In the genomic region with DNA sequence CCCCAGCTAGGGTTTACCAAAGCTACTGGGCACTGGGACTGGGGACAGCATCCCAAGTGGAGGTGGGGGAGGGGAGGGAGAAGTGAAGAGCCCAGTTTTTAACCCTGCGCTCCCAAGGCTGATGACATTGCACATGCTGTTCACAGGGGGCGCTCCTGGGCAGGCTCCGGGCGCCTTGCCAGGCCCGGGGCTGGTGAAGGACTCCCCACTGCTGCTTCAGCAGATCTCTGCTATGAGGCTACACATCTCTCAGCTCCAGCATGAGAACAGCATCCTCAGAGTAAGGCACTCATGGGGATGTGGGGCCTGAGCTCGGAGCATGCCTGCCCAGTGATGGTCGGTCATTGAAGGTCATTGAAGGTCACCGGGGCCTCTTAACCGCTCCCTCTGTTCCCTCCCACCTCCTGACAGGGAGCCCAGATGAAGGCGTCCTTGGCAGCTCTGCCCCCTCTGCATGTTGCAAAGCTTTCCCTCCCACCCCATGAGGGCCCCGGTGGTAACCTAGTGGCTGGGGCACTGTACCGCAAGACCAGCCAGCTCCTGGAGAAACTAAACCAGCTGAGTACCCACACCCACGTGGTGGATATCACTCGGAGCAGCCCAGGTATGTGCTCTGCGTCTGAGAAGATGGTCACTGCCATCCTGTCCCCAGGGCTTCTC, we compare ENCODE assay signal across 9 mouse cellular contexts. TPM values are rescaled to one million over a fixed set of nuclear protein-coding genes. Genes with fewer than 3 reads are reported as not detected.
DNase-seq lines count a peak whose midpoint lies in the region; ATAC-seq lines count a peak whose summit lies in the region.
"Had no signal": no experiment of that assay in that cellular context is flagged by ENCODE, and none has a peak within 500 bp of the region (broad histone marks: within the 10 kb centered on the region; RNA-seq: fewer than 3 reads in every experiment).

No protein-coding gene starts in this region.

- no peak overlapping the region for H3K27ac ChIP-seq in limb, embryonic 11.5 days (replicated peaks; ENCODE audit: low read depth, low read length)
- no peak overlapping the region for H3K27ac ChIP-seq in limb, embryonic 10.5 days
- no peak overlapping the region for H3K27ac ChIP-seq in embryonic facial prominence, embryonic 14.5 days (replicated peaks; ENCODE audit: low read depth, low read length)
- H3K27ac ChIP-seq in hindbrain, embryonic 16.5 days (ENCODE audit: low read depth, low read length) = 0 out of 2 replicates have a peak overlapping the region, but pooled peaks have one; percentile 39
- H3K27ac ChIP-seq: limb, embryonic 12.5 days had no signal

- ATAC-seq in limb, embryonic 11.5 days (ENCODE audit: insufficient number of reproducible peaks, low FRiP score, low TSS enrichment, low read depth) = no peak
- ATAC-seq in embryonic facial prominence, embryonic 14.5 days (ENCODE audit: low read depth) = peak; percentile 17; the same call in 1 of the 2 replicates
- ATAC-seq in hindbrain, embryonic 16.5 days = peak; percentile 63; the same call in 1 of the 2 replicates

- no peaks in the 10 kb centered on the region for H3K27me3 ChIP-seq in limb, embryonic 11.5 days (ENCODE audit: control insufficient read depth, insufficient read depth, low read length)
- H3K27me3 ChIP-seq in limb, embryonic 10.5 days (ENCODE audit: low read depth, poor library complexity, severe bottlenecking) = no peaks in the 10 kb centered on the region
- H3K27me3 ChIP-seq in embryonic facial prominence, embryonic 14.5 days (replicated peaks; ENCODE audit: control insufficient read depth, insufficient read depth, low read length) = no peaks in the 10 kb centered on the region
- no peaks in the 10 kb centered on the region for H3K27me3 ChIP-seq in hindbrain, embryonic 16.5 days (replicated peaks; ENCODE audit: control insufficient read depth, insufficient read depth, low read length)
- H3K27me3 ChIP-seq: limb, embryonic 12.5 days had no signal

- H3K9ac ChIP-seq in limb, embryonic 11.5 days (ENCODE audit: low read length) = no peak overlapping the region
- H3K9ac ChIP-seq in embryonic facial prominence, embryonic 14.5 days (ENCODE audit: low read depth, low read length) = no peak overlapping the region
- no peak overlapping the region; the same call in 1 of the 2 replicates for H3K9ac ChIP-seq in hindbrain, embryonic 16.5 days (ENCODE audit: low read depth, low read length)
- H3K9ac ChIP-seq: limb, embryonic 12.5 days had no signal

- no peak overlapping the region for H3K4me2 ChIP-seq in limb, embryonic 11.5 days (ENCODE audit: low read depth, severe bottlenecking)
- H3K4me2 ChIP-seq in embryonic facial prominence, embryonic 14.5 days (ENCODE audit: low read depth, low read length) = no peak overlapping the region
- H3K4me2 ChIP-seq in hindbrain, embryonic 16.5 days (ENCODE audit: low read length) = no peak overlapping the region
- H3K4me2 ChIP-seq: limb, embryonic 12.5 days had no signal

- WGBS in limb, embryonic 11.5 days = 45% methylated on average over 15 of the region's 15 CpGs
- 45% methylated on average over 15 of the region's 15 CpGs for WGBS in limb, embryonic 10.5 days
- 41% methylated on average over 13 of the region's 15 CpGs for WGBS in embryonic facial prominence, embryonic 14.5 days
- WGBS in hindbrain, embryonic 16.5 days = 41% methylated on average over 15 of the region's 15 CpGs

- H3K36me3 ChIP-seq in limb, embryonic 11.5 days (ENCODE audit: control insufficient read depth, insufficient read depth, low read length) = peaks cover 31% of the 10 kb centered on the region
- peaks cover 85% of the 10 kb centered on the region for H3K36me3 ChIP-seq in limb, embryonic 10.5 days
- peaks cover 83% of the 10 kb centered on the region for H3K36me3 ChIP-seq in embryonic facial prominence, embryonic 14.5 days (ENCODE audit: control insufficient read depth, insufficient read depth, low read length)
- peaks cover 66% of the 10 kb centered on the region for H3K36me3 ChIP-seq in hindbrain, embryonic 16.5 days (ENCODE audit: control insufficient read depth, insufficient read depth, low read length)

- H3K4me1 ChIP-seq in limb, embryonic 11.5 days (ENCODE audit: control insufficient read depth, insufficient read depth, low read length) = no peaks in the 10 kb centered on the region
- H3K4me1 ChIP-seq in limb, embryonic 10.5 days = peaks cover 7% of the 10 kb centered on the region; the same call in 1 of the 2 replicates
- H3K4me1 ChIP-seq in embryonic facial prominence, embryonic 14.5 days (ENCODE audit: control insufficient read depth, insufficient read depth, low read length) = no peaks in the 10 kb centered on the region
- peaks cover 5% of the 10 kb centered on the region; the same call in 1 of the 2 replicates for H3K4me1 ChIP-seq in hindbrain, embryonic 16.5 days (ENCODE audit: control insufficient read depth, insufficient read depth, low read depth, low read length)
- H3K4me1 ChIP-seq: limb, embryonic 12.5 days had no signal

- H3K4me3 ChIP-seq in limb, embryonic 11.5 days (ENCODE audit: low read depth, low read length) = no peak overlapping the region
- no peak overlapping the region for H3K4me3 ChIP-seq in limb, embryonic 10.5 days
- H3K4me3 ChIP-seq in embryonic facial prominence, embryonic 14.5 days (ENCODE audit: low read depth, low read length) = no peak overlapping the region
- no peak overlapping the region for H3K4me3 ChIP-seq in hindbrain, embryonic 16.5 days (ENCODE audit: low read length)
- H3K4me3 ChIP-seq: limb, embryonic 12.5 days had no signal

- peak; percentile 29 for DNase-seq in limb, embryonic 11.5 days (ENCODE audit: low spot score)
- no peak for DNase-seq in limb, embryonic 10.5 days (ENCODE audit: low spot score)
- DNase-seq in adrenal gland, postnatal 14 days = peak; percentile 90
- DNase-seq in embryonic facial prominence, embryonic 14.5 days (ENCODE audit: low spot score) = no peak
- peak; percentile 68 for DNase-seq in lung, postnatal 10 days
- DNase-seq in testis, postnatal 10 days (ENCODE audit: low spot score) = peak; percentile 85
- no peak for DNase-seq in urinary bladder, adult 18-20 months (ENCODE audit: low spot score in 2 of 2)

- no peaks in the 10 kb centered on the region for H3K9me3 ChIP-seq in limb, embryonic 11.5 days (ENCODE audit: control insufficient read depth, low read length)
- H3K9me3 ChIP-seq in limb, embryonic 10.5 days (replicated peaks) = no peaks in the 10 kb centered on the region
- no peaks in the 10 kb centered on the region for H3K9me3 ChIP-seq in embryonic facial prominence, embryonic 14.5 days (ENCODE audit: control insufficient read depth, low read length)
- H3K9me3 ChIP-seq in hindbrain, embryonic 16.5 days (ENCODE audit: control insufficient read depth, low read length) = no peaks in the 10 kb centered on the region
- H3K9me3 ChIP-seq: limb, embryonic 12.5 days had no signal

RNA-seq across cellular contexts. Expression of gene Slc4a5, which starts 22.2 kb away (rescaled TPM):
- polyA plus RNA-seq in limb, embryonic 11.5 days (2014; fragmentation: Nextera tagmentation; extraction: Ambion mirVana) = 0.16 and 0.47 TPM in 2 replicates
- 0.23 and 0.25 TPM in 2 replicates for polyA plus RNA-seq in limb, embryonic 10.5 days (2016; fragmentation: Nextera tagmentation; extraction: Ambion mirVana)
- total RNA-seq in adrenal gland, postnatal 14 days (2021) = 0.30 and 0.98 TPM in 2 replicates
- 0.47 and 0.57 TPM in 2 replicates for polyA plus RNA-seq in embryonic facial prominence, embryonic 14.5 days (2014; fragmentation: Nextera tagmentation; extraction: Ambion mirVana)
- 2.5 and 2.8 TPM in 2 replicates for polyA plus RNA-seq in hindbrain, embryonic 16.5 days (2015; fragmentation: Nextera tagmentation; extraction: Ambion mirVana)

RNA-seq across cellular contexts. Expression of gene Dctn1, which starts 31.8 kb away (rescaled TPM):
- 70.4 and 71.4 TPM in 2 replicates for polyA plus RNA-seq in limb, embryonic 11.5 days (2014; fragmentation: Nextera tagmentation; extraction: Ambion mirVana)
- polyA plus RNA-seq in limb, embryonic 10.5 days (2016; fragmentation: Nextera tagmentation; extraction: Ambion mirVana) = 96.4 and 108 TPM in 2 replicates
- total RNA-seq in adrenal gland, postnatal 14 days (2021) = 102 and 126 TPM in 2 replicates
- 84.5 and 101 TPM in 2 replicates for polyA plus RNA-seq in embryonic facial prominence, embryonic 14.5 days (2014; fragmentation: Nextera tagmentation; extraction: Ambion mirVana)
- polyA plus RNA-seq in hindbrain, embryonic 16.5 days (2015; fragmentation: Nextera tagmentation; extraction: Ambion mirVana) = 155 and 167 TPM in 2 replicates

RNA-seq across cellular contexts. Expression of gene 1700003E16Rik, which starts 41.3 kb away (rescaled TPM):
- 0.58 and 1.1 TPM in 2 replicates for polyA plus RNA-seq in limb, embryonic 11.5 days (2014; fragmentation: Nextera tagmentation; extraction: Ambion mirVana)
- polyA plus RNA-seq in limb, embryonic 10.5 days (2016; fragmentation: Nextera tagmentation; extraction: Ambion mirVana) = 0.80 and 1.6 TPM in 2 replicates
- 0.33 and 0.34 TPM in 2 replicates for total RNA-seq in adrenal gland, postnatal 14 days (2021)
- 3.1 and 6.3 TPM in 2 replicates for polyA plus RNA-seq in embryonic facial prominence, embryonic 14.5 days (2014; fragmentation: Nextera tagmentation; extraction: Ambion mirVana)
- 11.0 and 12.9 TPM in 2 replicates for polyA plus RNA-seq in hindbrain, embryonic 16.5 days (2015; fragmentation: Nextera tagmentation; extraction: Ambion mirVana)

RNA-seq across cellular contexts. Expression of gene Wdr54, which starts 41.3 kb away (rescaled TPM):
- 11.5 and 13.7 TPM in 2 replicates for polyA plus RNA-seq in limb, embryonic 11.5 days (2014; fragmentation: Nextera tagmentation; extraction: Ambion mirVana)
- polyA plus RNA-seq in limb, embryonic 10.5 days (2016; fragmentation: Nextera tagmentation; extraction: Ambion mirVana) = 10.9 and 13.7 TPM in 2 replicates
- 1.5 and 2.9 TPM in 2 replicates for total RNA-seq in adrenal gland, postnatal 14 days (2021)
- polyA plus RNA-seq in embryonic facial prominence, embryonic 14.5 days (2014; fragmentation: Nextera tagmentation; extraction: Ambion mirVana) = 5.8 and 7.0 TPM in 2 replicates
- 19.3 and 21.1 TPM in 2 replicates for polyA plus RNA-seq in hindbrain, embryonic 16.5 days (2015; fragmentation: Nextera tagmentation; extraction: Ambion mirVana)

Comparison
In these comparisons a context has a peak if more than half of its experiments do, and no peak if none do; other contexts are left out.
1. DNase-seq: peak in limb, embryonic 11.5 days (single experiment), adrenal gland, postnatal 14 days (single experiment), lung, postnatal 10 days (single experiment) and testis, postnatal 10 days (single experiment); none in limb, embryonic 10.5 days (single experiment), embryonic facial prominence, embryonic 14.5 days (single experiment) and urinary bladder, adult 18-20 months (0 of 2).